Mouse (Mus musculus) intestine, embryonic 15.5 days (tissue): Measurements from ENCODE around the gene Cyp2b23. TPM values are rescaled to one million over a fixed set of nuclear protein-coding genes. Genes with fewer than 3 reads are reported as not detected.
"Not testable (repeated sequence)": the region's sequence is repeated elsewhere in the genome, so short reads cannot be mapped to it uniquely, and the experiment has no call there.

Experiments
- ATAC-seq: fragments of 200-750 bp; cut with Nextera tagmentation; 2 replicates; pipeline ENCODE4 v1.8.0; 2017; ENCODE audit warnings: moderate TSS enrichment, moderate library complexity
- H3K27ac ChIP-seq: fragments of 300-500 bp; sonication (generic); 2 replicates; pipeline ENCODE4 v1.5.1; 2015; ENCODE audit warnings: mild to moderate bottlenecking, inconsistent platforms
- H3K27me3 ChIP-seq: fragments of 300-500 bp; sonication (generic); replicated peaks from 2 replicates; pipeline ENCODE4 v1.6.1; 2015; ENCODE audit warnings: inconsistent platforms
- H3K36me3 ChIP-seq: fragments of 300-500 bp; sonication (generic); 2 replicates; pipeline ENCODE4 v1.6.1; 2015; ENCODE audit warnings: inconsistent platforms
- H3K4me1 ChIP-seq: fragments of 300-500 bp; sonication (generic); replicated peaks from 2 replicates; pipeline ENCODE4 v1.6.1; 2015; ENCODE audit warnings: inconsistent platforms
- H3K4me2 ChIP-seq: fragments of 300-500 bp; sonication (generic); replicated peaks from 2 replicates; pipeline ENCODE4 v1.6.1; 2015; ENCODE audit warnings: mild to moderate bottlenecking, inconsistent platforms
- H3K4me3 ChIP-seq: fragments of 300-500 bp; sonication (generic); replicated peaks from 2 replicates; pipeline ENCODE4 v1.5.1; 2015; ENCODE audit warnings: inconsistent platforms
- H3K9ac ChIP-seq: fragments of 300-500 bp; sonication (generic); 2 replicates; pipeline ENCODE4 v1.6.1; 2015; ENCODE audit warnings: inconsistent platforms
- H3K9me3 ChIP-seq: fragments of 300-500 bp; sonication (generic); 2 replicates; pipeline ENCODE4 v1.6.1; 2016; ENCODE audit warnings: inconsistent platforms
- WGBS: fragments of 180-500 bp; shearing (Covaris S2); methylation state at CpG from one replicate; pipeline ENCODE4 v1.1.7; 2015; 5-methylcytosine and 5-hydroxymethylcytosine counted together
- polyA plus RNA-seq: library from polyadenylated mRNA; unstranded; fragments of >200 nt; fragmentation: Nextera tagmentation; extraction: Ambion mirVana; gene quantifications from 2 replicates; pipeline ENCODE4 v1.2.1, GENCODE M21; 2015

The Cyp2b23 gene
- polyA plus RNA-seq = not detected in 2 replicates

DNA sequence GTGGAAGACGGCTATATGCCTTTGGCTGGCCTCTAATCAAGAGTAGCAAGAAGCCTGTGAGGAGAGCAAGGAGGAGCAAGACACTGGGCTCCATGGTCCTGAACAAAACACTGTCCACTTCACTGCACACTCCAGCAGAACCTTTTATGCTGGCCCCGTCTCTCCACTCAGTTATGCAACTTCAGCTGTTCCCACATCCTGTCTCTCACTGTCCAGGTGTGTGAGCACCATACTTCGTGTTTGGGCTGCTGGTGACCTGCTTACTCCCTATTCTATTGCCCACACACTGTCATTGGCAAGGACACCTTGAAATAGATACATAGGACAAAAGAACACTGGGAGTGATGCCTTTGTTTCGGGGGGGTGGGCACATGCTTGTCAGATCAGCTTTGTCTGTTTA, at the start of gene Cyp2b23:
Gene Cyp2b23, minus strand, starts transcription at position 101 of the 400 bp plus-strand sequence.
- Histone ChIP-seq H3K4me2 (no peak within 1 kb of the TSS), H3K9me3 (no peaks in the 10 kb centered on the region), H3K27ac (no peak within 1 kb of the TSS), H3K36me3 (no peaks in the 10 kb centered on the region), H3K9ac (no peak within 1 kb of the TSS), H3K27me3 (no peaks in the 10 kb centered on the region), H3K4me3 (no peak within 1 kb of the TSS), H3K4me1 (no peaks in the 10 kb centered on the region)
- 85% methylated on average over 4 of the region's 4 CpGs for WGBS
- ATAC-seq = no peak

GRCm38 (mm10) chr7:26711061-26711460, 24.8 kb upstream of the Cyp2b23 start:
- WGBS = 86% methylated on average over 11 of the region's 11 CpGs
- H3K4me2 ChIP-seq = no peak overlapping the region
- H3K4me3 ChIP-seq = no peak overlapping the region
- H3K36me3 ChIP-seq = no peaks in the 10 kb centered on the region
- H3K9me3 ChIP-seq = no peaks in the 10 kb centered on the region
- H3K9ac ChIP-seq = no peak overlapping the region
- no peak for ATAC-seq
- H3K4me1 ChIP-seq = no peaks in the 10 kb centered on the region
- no peaks in the 10 kb centered on the region for H3K27me3 ChIP-seq
- H3K27ac ChIP-seq = no peak overlapping the region

- Histone ChIP-seq H3K9ac (no peak overlapping the region), H3K27ac (no peak overlapping the region), H3K36me3 (no peaks in the 10 kb centered on the region), H3K9me3 (no peaks in the 10 kb centered on the region), H3K4me3 (no peak overlapping the region), H3K27me3 (no peaks in the 10 kb centered on the region), H3K4me2 (no peak overlapping the region), H3K4me1 (no peaks in the 10 kb centered on the region)
- no peak for ATAC-seq
- WGBS = 44% methylated on average over 11 of the region's 11 CpGs
Measured at GRCm38 (mm10) chr7:26707061-26707460, 20.8 kb upstream of the Cyp2b23 start.

- ATAC-seq, H3K27me3 ChIP-seq, H3K4me3 ChIP-seq, H3K36me3 ChIP-seq, H3K4me1 ChIP-seq, H3K9me3 ChIP-seq, H3K9ac ChIP-seq, H3K4me2 ChIP-seq, H3K27ac ChIP-seq: not testable (repeated sequence)
- 50% methylated on average over 6 of the region's 6 CpGs for WGBS
Measured at GRCm38 (mm10) chr7:26706191-26706590, 20.0 kb upstream of the Cyp2b23 start.

DNA sequence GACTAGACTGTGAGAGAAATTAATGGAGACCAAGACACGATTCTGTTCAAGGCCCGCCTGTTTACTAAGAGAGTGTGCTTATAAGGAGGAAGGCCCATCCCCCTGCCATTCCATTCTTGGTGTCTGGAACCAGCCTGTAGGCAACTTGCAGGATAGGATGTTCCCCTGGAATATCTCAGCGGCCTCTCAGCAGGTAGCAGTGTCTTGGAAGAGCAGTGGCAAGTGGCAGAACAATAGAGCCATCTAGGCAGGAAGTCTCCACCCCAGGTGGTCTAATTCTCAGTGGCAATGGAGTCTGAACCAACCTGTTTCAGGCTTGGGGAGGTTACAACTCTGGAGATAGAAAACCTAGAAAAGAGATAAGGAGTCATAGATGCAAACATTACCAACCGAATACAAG, 13.9 kb upstream of the Cyp2b23 start:
- Histone ChIP-seq H3K4me3 (no peak overlapping the region), H3K9ac (no peak overlapping the region), H3K4me1 (no peaks in the 10 kb centered on the region), H3K4me2 (no peak overlapping the region), H3K36me3 (no peaks in the 10 kb centered on the region), H3K27me3 (no peaks in the 10 kb centered on the region), H3K9me3 (no peaks in the 10 kb centered on the region), H3K27ac (no peak overlapping the region)
- WGBS = 76% methylated on average over 4 of the region's 4 CpGs
- ATAC-seq = no peak

GRCm38 (mm10) chr7:26685713-26686112, 524 bp downstream of the Cyp2b23 start:
- no peaks in the 10 kb centered on the region for H3K9me3 ChIP-seq
- no peak overlapping the region for H3K9ac ChIP-seq
- 77% methylated on average over 2 of the region's 2 CpGs for WGBS
- no peaks in the 10 kb centered on the region for H3K4me1 ChIP-seq
- no peak overlapping the region for H3K4me3 ChIP-seq
- no peaks in the 10 kb centered on the region for H3K27me3 ChIP-seq
- H3K4me2 ChIP-seq = no peak overlapping the region
- no peak overlapping the region for H3K27ac ChIP-seq
- H3K36me3 ChIP-seq = no peaks in the 10 kb centered on the region
- no peak for ATAC-seq

GRCm38 (mm10) chr7:26667466-26667865, 18.8 kb downstream of the Cyp2b23 start:
- 31% methylated on average over 2 of the region's 2 CpGs for WGBS

DNA sequence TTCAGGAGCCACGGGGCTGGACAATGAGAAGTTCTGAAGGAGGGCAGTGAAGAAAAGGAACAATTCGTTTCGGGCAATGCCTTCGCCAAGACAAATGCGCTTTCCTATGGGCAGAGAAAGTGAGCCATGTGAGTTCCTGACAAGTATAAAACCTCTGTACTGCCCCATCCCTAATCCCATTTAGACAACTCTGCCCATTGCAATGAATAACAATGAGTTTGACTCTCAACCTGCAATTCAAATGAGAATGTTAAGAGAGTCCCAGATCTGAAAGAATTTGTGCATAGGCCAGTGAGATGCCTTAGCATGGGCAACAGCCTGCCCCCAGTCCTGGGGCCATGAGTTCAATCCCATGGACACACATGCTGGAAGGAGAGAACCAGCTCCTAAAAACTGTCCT, 20.2 kb downstream of the Cyp2b23 start:
- ATAC-seq = no peak
- Histone ChIP-seq H3K27ac (no peak overlapping the region), H3K4me1 (no peaks in the 10 kb centered on the region), H3K36me3 (no peaks in the 10 kb centered on the region), H3K4me2 (no peak overlapping the region), H3K9me3 (no peaks in the 10 kb centered on the region), H3K4me3 (no peak overlapping the region), H3K27me3 (no peaks in the 10 kb centered on the region), H3K9ac (no peak overlapping the region)
- 85% methylated on average over 5 of the region's 5 CpGs for WGBS

More at GRCm38 (mm10) chr7:26667466-26667865, 18.8 kb downstream of the Cyp2b23 start:
- not testable (repeated sequence) for ATAC-seq, H3K27ac ChIP-seq, H3K4me1 ChIP-seq, H3K4me2 ChIP-seq, H3K9ac ChIP-seq, H3K27me3 ChIP-seq, H3K4me3 ChIP-seq, H3K36me3 ChIP-seq, H3K9me3 ChIP-seq

DNA sequence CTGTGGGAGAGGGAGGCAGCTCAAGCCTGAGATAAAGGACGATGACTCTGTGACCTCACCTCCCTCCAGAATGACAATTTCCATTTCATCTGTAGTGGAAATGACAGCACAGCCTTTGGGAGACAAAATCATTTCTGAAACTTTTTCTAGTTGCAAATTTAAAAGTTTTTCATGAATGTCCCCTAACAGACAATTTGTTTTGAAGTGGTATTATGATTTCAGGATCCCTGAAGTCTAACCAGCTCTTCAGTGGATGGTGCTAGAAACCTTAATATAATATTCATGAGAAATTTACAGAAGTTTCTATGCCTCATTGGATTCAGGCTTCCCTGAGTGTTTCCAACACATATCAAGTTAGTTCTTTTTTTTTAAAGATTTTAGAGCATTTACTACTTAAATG, 67.9 kb downstream of the Cyp2b23 start, which contains the start of gene Vmn1r185:
Gene Vmn1r185, minus strand, starts transcription at position 101 of the 400 bp plus-strand sequence.
- not testable (repeated sequence) for H3K27ac ChIP-seq, H3K4me3 ChIP-seq, H3K9me3 ChIP-seq, H3K4me2 ChIP-seq, H3K36me3 ChIP-seq, H3K4me1 ChIP-seq, H3K9ac ChIP-seq, ATAC-seq, H3K27me3 ChIP-seq
- 71% methylated on average over 1 of the region's 1 CpGs for WGBS

Other genes starting within 250 kb of the Cyp2b23 start
- gene Nlrp9a, start 151.4 kb downstream of the Cyp2b23 start, polyA plus RNA-seq = not detected in 2 replicates
- gene Vmn1r185, start 68.0 kb downstream of the Cyp2b23 start, polyA plus RNA-seq = not detected in 2 replicates
- not detected in 2 replicates for gene Cyp2b19, start 70.7 kb upstream of the Cyp2b23 start, polyA plus RNA-seq
- not detected in 2 replicates for gene Cyp2g1, start 122.5 kb upstream of the Cyp2b23 start, polyA plus RNA-seq
- gene Cyp2a5, start 148.9 kb upstream of the Cyp2b23 start, polyA plus RNA-seq = not detected in 2 replicates